In genomic region chr9:66510351-66510841, GRCm38 (mm10) we compare ENCODE assay signal across 9 mouse cellular contexts. TPM values are rescaled to one million over a fixed set of nuclear protein-coding genes. Genes with fewer than 3 reads are reported as not detected.
A peak's percentile ranks its signal among the peaks of the same experiment; 100 is the strongest.
DNase-seq lines count a peak whose midpoint lies in the region; ATAC-seq and TF ChIP-seq lines count a peak whose summit lies in the region.
"Had no signal": no experiment of that assay in that cellular context is flagged by ENCODE, and none has a peak within 500 bp of the region (broad histone marks: within the 10 kb centered on the region; RNA-seq: fewer than 3 reads in every experiment).

No protein-coding gene starts in this region.

- WGBS in kidney, postnatal 0 days: 73% methylated on average over 7 of the region's 7 CpGs
- WGBS in midbrain, embryonic 13.5 days: 68% methylated on average over 7 of the region's 7 CpGs

- no peaks in the 10 kb centered on the region for H3K9me3 ChIP-seq in kidney, postnatal 0 days (replicated peaks; ENCODE audit: low read length)
- H3K9me3 ChIP-seq in midbrain, embryonic 13.5 days: no peaks in the 10 kb centered on the region

- no peak overlapping the region for H3K4me3 ChIP-seq in kidney, postnatal 0 days (replicated peaks; ENCODE audit: low read depth, low read length)
- peak overlapping the region; percentile 58; the same call in 1 of the 2 replicates for H3K4me3 ChIP-seq in midbrain, embryonic 13.5 days (replicated peaks)

- TF ChIP-seq CTCF in kidney, postnatal 0 days (IDR thresholded peaks at IDR 0.05; ENCODE audit: low read depth): no peak

- ATAC-seq in kidney, postnatal 0 days (replicated peaks; ENCODE audit: low FRiP score, low read depth): no peak
- ATAC-seq in midbrain, embryonic 13.5 days: no peak

- intact Hi-C loops in heart, postnatal 10 days (cut with DNase I): loop anchor here (5.0 kb wide), 1 partner anchor 277 kb away; no protein-coding TSS in a partner anchor
- intact Hi-C loops in left cerebral cortex, postnatal 25 days (cut with DNase I): loop anchor here (5.0 to 10.0 kb wide), 4 partner anchors 102 to 477 kb away; no protein-coding TSS in a partner anchor

- peaks cover 6% of the 10 kb centered on the region; the same call in 1 of the 2 replicates for H3K4me1 ChIP-seq in kidney, postnatal 0 days (replicated peaks; ENCODE audit: insufficient read depth, low read length)
- H3K4me1 ChIP-seq in midbrain, embryonic 13.5 days (replicated peaks): peaks cover 39% of the 10 kb centered on the region

- DNase-seq in kidney, postnatal 0 days (ENCODE audit: low spot score): no peak
- DNase-seq in kidney, postnatal 25 days: no peak
- DNase-seq in cerebellum, postnatal 10 days: peak; percentile 84 to 89
- DNase-seq in heart, postnatal 10 days: peak; percentile 64 to 71
- DNase-seq in left cerebral cortex, postnatal 25 days (ENCODE audit: low spot score in 2 of 2): no peak
- no peak for DNase-seq in layer of hippocampus, adult 9-11 months
- no peak for DNase-seq in retina, postnatal 1 day

- no peaks in the 10 kb centered on the region for H3K27me3 ChIP-seq in kidney, postnatal 0 days (ENCODE audit: insufficient read depth, low read length)
- H3K27me3 ChIP-seq in midbrain, embryonic 13.5 days: no peaks in the 10 kb centered on the region

- H3K9ac ChIP-seq in kidney, postnatal 0 days (ENCODE audit: low read depth, low read length): no peak overlapping the region
- H3K9ac ChIP-seq in midbrain, embryonic 13.5 days (replicated peaks): peak overlapping the region; percentile 79; the same call in 1 of the 2 replicates

- H3K4me2 ChIP-seq in kidney, postnatal 0 days (ENCODE audit: low read length): peak overlapping the region; percentile 94; the same call in 1 of the 2 replicates
- peak overlapping the region; percentile 95 for H3K4me2 ChIP-seq in midbrain, embryonic 13.5 days (replicated peaks)

- H3K27ac ChIP-seq in kidney, postnatal 0 days: no peak overlapping the region
- peak overlapping the region; percentile 96 for H3K27ac ChIP-seq in midbrain, embryonic 13.5 days

- H3K36me3 ChIP-seq in kidney, postnatal 0 days (ENCODE audit: insufficient read depth, low read length): peaks cover 23% of the 10 kb centered on the region
- peaks cover 61% of the 10 kb centered on the region for H3K36me3 ChIP-seq in midbrain, embryonic 13.5 days

RNA-seq across cellular contexts. Expression of gene Fbxl22, which starts 4.0 kb away (rescaled TPM):
- 2.2 and 3.2 TPM in 2 replicates for polyA plus RNA-seq in kidney, postnatal 0 days (2015; fragmentation: Nextera tagmentation; extraction: Ambion mirVana)
- total RNA-seq in heart, postnatal 10 days (2021): 10 to 100 TPM; 69.0 to 73.3 TPM
- 1.7 and 2.2 TPM in 2 replicates for polyA plus RNA-seq in midbrain, embryonic 13.5 days (2015; fragmentation: Nextera tagmentation; extraction: Ambion mirVana)
- under 1 TPM; 0.34 TPM for total RNA-seq in left cerebral cortex, postnatal 25 days (2021)
- polyA plus RNA-seq: macrophage had no signal

Comparison
In these comparisons a context has a peak if more than half of its experiments do, and no peak if none do; other contexts are left out.
1. DNase-seq: peak in cerebellum, postnatal 10 days (2 of 2) and heart, postnatal 10 days (2 of 2); none in kidney, postnatal 0 days (single experiment), kidney, postnatal 25 days (0 of 2), left cerebral cortex, postnatal 25 days (0 of 2), layer of hippocampus, adult 9-11 months (single experiment) and retina, postnatal 1 day (single experiment).
2. RNA of gene Fbxl22, which starts 4.0 kb away (total RNA-seq): 69.0 to 73.3 TPM in heart, postnatal 10 days; 0.34 TPM in left cerebral cortex, postnatal 25 days; every median in the first group is over 10 times any median in the second.